Mouse (Mus musculus): ENCODE measurements around the gene Fam117b. TPM values are rescaled to one million over a fixed set of nuclear protein-coding genes. Genes with fewer than 3 reads are reported as not detected.

Fam117b gene
- polyA plus RNA-seq, 1 experiment from 2014 or later = 11.4 TPM

DNA sequence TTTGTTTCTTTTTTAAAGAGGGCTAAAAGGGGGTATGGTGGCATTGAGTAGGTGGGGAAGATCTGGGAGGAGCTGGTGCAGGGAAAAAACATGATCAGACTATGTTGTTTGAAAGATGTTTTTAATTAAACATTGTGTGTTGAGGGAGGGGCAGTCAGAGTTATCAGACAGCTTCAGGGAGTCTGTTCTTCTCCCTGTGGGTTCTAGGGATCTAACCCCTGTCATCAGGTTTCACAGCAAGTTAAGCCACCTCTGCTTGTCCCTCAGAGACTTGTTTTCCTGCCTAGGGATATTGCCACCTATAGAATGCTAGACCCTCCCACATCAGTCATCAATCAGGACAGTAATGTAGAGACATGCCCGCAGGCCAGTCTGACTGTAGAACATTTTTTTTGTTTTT, 28.3 kb downstream of the Fam117b start:
- no peak for ATAC-seq (ENCODE audit: insufficient number of reproducible peaks, insufficient read depth, low FRiP score, low read depth)
- Histone ChIP-seq H3K27me3 (ENCODE audit: control insufficient read depth, insufficient read depth, low read length) (no peaks in the 10 kb centered on the region), H3K9ac (replicated peaks; ENCODE audit: low read depth, low read length) (no peak overlapping the region), H3K36me3 (ENCODE audit: control insufficient read depth, insufficient read depth, low read length) (no peaks in the 10 kb centered on the region), H3K9me3 (ENCODE audit: control insufficient read depth, low read depth, low read length) (no peaks in the 10 kb centered on the region), H3K4me1 (ENCODE audit: control insufficient read depth, insufficient read depth, low read length) (0 out of 2 replicates have a peak, but pooled peaks cover 3% of the 10 kb centered on the region), H3K4me3 (ENCODE audit: low read depth, low read length) (no peak overlapping the region), H3K27ac (ENCODE audit: low read length) (no peak overlapping the region), H3K4me2 (replicated peaks; ENCODE audit: low read depth, low read length) (no peak overlapping the region)
- 96% methylated on average over 1 of the region's 1 CpGs for WGBS

- ATAC-seq (ENCODE audit: insufficient number of reproducible peaks, insufficient read depth, low FRiP score, low read depth) = no peak
- WGBS = 63% methylated on average over 6 of the region's 6 CpGs
- no peak overlapping the region for H3K4me2 ChIP-seq (replicated peaks; ENCODE audit: low read depth, low read length)
- no peaks in the 10 kb centered on the region for H3K9me3 ChIP-seq (ENCODE audit: control insufficient read depth, low read depth, low read length)
- 0 out of 2 replicates have a peak, but pooled peaks cover 3% of the 10 kb centered on the region for H3K4me1 ChIP-seq (ENCODE audit: control insufficient read depth, insufficient read depth, low read length)
- H3K9ac ChIP-seq (replicated peaks; ENCODE audit: low read depth, low read length) = no peak overlapping the region
- H3K27me3 ChIP-seq (ENCODE audit: control insufficient read depth, insufficient read depth, low read length) = no peaks in the 10 kb centered on the region
- H3K4me3 ChIP-seq (ENCODE audit: low read depth, low read length) = no peak overlapping the region
- no peaks in the 10 kb centered on the region for H3K36me3 ChIP-seq (ENCODE audit: control insufficient read depth, insufficient read depth, low read length)
- no peak overlapping the region for H3K27ac ChIP-seq (ENCODE audit: low read length)
Observed at GRCm38 (mm10) chr1:59942057-59942790, 29.4 kb downstream of the Fam117b start.

DNA sequence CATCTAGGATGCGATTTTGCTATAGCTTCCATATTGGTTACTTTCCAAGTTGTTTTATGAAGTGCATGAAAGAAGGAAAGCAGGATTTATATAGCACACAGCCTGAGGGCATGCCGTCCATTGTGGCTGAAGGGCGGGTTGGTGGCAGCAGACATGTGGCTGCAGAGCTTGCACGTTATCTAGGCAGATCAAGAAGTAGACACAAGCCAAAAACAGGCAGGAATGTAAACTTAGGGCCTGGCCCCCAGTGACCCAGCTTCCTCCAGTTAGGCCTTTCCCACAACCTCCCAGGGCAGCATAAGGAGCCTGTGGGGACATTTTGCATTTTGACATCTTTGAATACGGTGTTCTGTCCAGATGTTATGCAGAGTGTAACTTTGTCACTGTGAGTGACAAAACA, 31.0 kb downstream of the Fam117b start:
- Histone ChIP-seq H3K27ac (ENCODE audit: low read length) (no peak overlapping the region), H3K9me3 (ENCODE audit: control insufficient read depth, low read depth, low read length) (no peaks in the 10 kb centered on the region), H3K4me3 (ENCODE audit: low read depth, low read length) (no peak overlapping the region), H3K4me1 (ENCODE audit: control insufficient read depth, insufficient read depth, low read length) (0 out of 2 replicates have a peak, but pooled peaks cover 3% of the 10 kb centered on the region), H3K36me3 (ENCODE audit: control insufficient read depth, insufficient read depth, low read length) (no peaks in the 10 kb centered on the region), H3K9ac (replicated peaks; ENCODE audit: low read depth, low read length) (no peak overlapping the region), H3K27me3 (ENCODE audit: control insufficient read depth, insufficient read depth, low read length) (no peaks in the 10 kb centered on the region), H3K4me2 (replicated peaks; ENCODE audit: low read depth, low read length) (no peak overlapping the region)
- WGBS = 31% methylated on average over 5 of the region's 5 CpGs
- ATAC-seq (ENCODE audit: insufficient number of reproducible peaks, insufficient read depth, low FRiP score, low read depth) = no peak

DNA sequence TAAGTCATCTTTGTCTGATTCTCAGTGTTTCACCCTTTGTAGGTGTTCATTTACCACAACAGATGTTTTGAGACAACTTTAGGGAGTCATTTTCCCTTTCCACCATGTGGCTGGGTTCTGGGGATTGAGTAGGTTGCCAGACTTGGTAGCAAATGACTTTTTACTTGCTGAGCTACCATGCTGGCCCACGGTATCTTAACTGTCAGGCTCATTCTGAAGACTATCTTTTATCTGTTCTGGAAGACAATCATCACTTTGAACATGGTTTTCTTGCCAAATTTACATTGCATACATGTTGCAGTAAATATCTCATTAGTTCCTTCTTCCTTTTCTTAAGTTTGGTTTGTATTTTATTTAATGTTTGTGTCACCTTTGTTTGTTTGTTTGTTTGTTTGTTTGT, 33.2 kb downstream of the Fam117b start:
- Histone ChIP-seq H3K4me2 (replicated peaks; ENCODE audit: low read depth, low read length) (no peak overlapping the region), H3K36me3 (ENCODE audit: control insufficient read depth, insufficient read depth, low read length) (no peaks in the 10 kb centered on the region), H3K27ac (ENCODE audit: low read length) (no peak overlapping the region), H3K4me3 (ENCODE audit: low read depth, low read length) (no peak overlapping the region), H3K9ac (replicated peaks; ENCODE audit: low read depth, low read length) (no peak overlapping the region), H3K4me1 (ENCODE audit: control insufficient read depth, insufficient read depth, low read length) (0 out of 2 replicates have a peak, but pooled peaks cover 3% of the 10 kb centered on the region), H3K9me3 (ENCODE audit: control insufficient read depth, low read depth, low read length) (no peaks in the 10 kb centered on the region), H3K27me3 (ENCODE audit: control insufficient read depth, insufficient read depth, low read length) (no peaks in the 10 kb centered on the region)
- no peak for ATAC-seq (ENCODE audit: insufficient number of reproducible peaks, insufficient read depth, low FRiP score, low read depth)
- 81% methylated on average over 1 of the region's 1 CpGs for WGBS

GRCm38 (mm10) chr1:59947509-59947908, 34.7 kb downstream of the Fam117b start:
- no peaks in the 10 kb centered on the region for H3K9me3 ChIP-seq (ENCODE audit: control insufficient read depth, low read depth, low read length)
- WGBS = 99% methylated on average over 4 of the region's 4 CpGs
- H3K27me3 ChIP-seq (ENCODE audit: control insufficient read depth, insufficient read depth, low read length) = no peaks in the 10 kb centered on the region
- no peak overlapping the region for H3K9ac ChIP-seq (replicated peaks; ENCODE audit: low read depth, low read length)
- H3K27ac ChIP-seq (ENCODE audit: low read length) = no peak overlapping the region
- H3K4me2 ChIP-seq (replicated peaks; ENCODE audit: low read depth, low read length) = no peak overlapping the region
- H3K4me3 ChIP-seq (ENCODE audit: low read depth, low read length) = no peak overlapping the region
- H3K36me3 ChIP-seq (ENCODE audit: control insufficient read depth, insufficient read depth, low read length) = no peaks in the 10 kb centered on the region
- 0 out of 2 replicates have a peak, but pooled peaks cover 3% of the 10 kb centered on the region for H3K4me1 ChIP-seq (ENCODE audit: control insufficient read depth, insufficient read depth, low read length)
- no peak for ATAC-seq (ENCODE audit: insufficient number of reproducible peaks, insufficient read depth, low FRiP score, low read depth)

DNA sequence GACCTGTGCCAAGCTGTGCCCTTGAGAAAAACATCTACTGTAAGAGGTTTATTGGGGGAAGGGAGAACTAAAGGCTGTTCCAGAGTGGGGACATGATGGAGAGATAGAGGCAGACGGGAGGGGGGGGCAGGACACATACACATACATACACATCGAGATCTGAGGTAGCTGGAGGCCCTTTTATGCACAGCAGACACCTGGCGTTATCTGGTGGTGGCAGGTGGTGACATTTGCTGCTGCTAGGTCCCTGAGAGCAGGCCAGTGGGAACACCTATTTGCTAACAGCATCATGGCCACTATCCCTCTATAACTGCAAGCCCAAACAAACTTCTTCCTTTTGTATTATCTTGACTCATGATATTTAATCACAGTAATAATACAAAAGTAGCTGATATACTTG, 44.4 kb downstream of the Fam117b start:
- no peak overlapping the region for H3K9ac ChIP-seq (replicated peaks; ENCODE audit: low read depth, low read length)
- no peaks in the 10 kb centered on the region for H3K9me3 ChIP-seq (ENCODE audit: control insufficient read depth, low read depth, low read length)
- H3K4me3 ChIP-seq (ENCODE audit: low read depth, low read length) = no peak overlapping the region
- no peaks in the 10 kb centered on the region for H3K4me1 ChIP-seq (ENCODE audit: control insufficient read depth, insufficient read depth, low read length)
- 75% methylated on average over 3 of the region's 3 CpGs for WGBS
- H3K27ac ChIP-seq (ENCODE audit: low read length) = no peak overlapping the region
- no peaks in the 10 kb centered on the region for H3K27me3 ChIP-seq (ENCODE audit: control insufficient read depth, insufficient read depth, low read length)
- no peaks in the 10 kb centered on the region for H3K36me3 ChIP-seq (ENCODE audit: control insufficient read depth, insufficient read depth, low read length)
- H3K4me2 ChIP-seq (replicated peaks; ENCODE audit: low read depth, low read length) = no peak overlapping the region
- ATAC-seq (ENCODE audit: insufficient number of reproducible peaks, insufficient read depth, low FRiP score, low read depth) = no peak

DNA sequence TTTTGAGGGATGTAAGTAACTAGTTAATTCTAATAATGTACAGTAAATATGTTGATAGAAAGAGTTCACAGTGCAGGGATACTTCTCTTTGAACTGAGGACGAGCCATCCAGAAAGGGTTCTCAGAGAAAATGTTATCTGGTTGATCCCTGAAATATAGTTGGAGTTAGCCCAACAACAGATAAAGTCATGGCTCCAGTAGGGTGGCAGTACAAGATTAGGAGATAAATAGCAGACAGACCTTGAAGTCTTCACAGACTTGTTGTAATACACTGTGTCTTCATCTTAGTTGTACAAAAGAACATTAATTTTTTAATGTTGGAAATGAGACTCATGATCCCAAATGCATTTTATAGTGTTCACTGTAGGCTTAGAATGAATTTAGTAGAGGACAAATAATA, 47.1 kb downstream of the Fam117b start:
- Histone ChIP-seq H3K9ac (replicated peaks; ENCODE audit: low read depth, low read length) (no peak overlapping the region), H3K4me3 (ENCODE audit: low read depth, low read length) (no peak overlapping the region), H3K27me3 (ENCODE audit: control insufficient read depth, insufficient read depth, low read length) (no peaks in the 10 kb centered on the region), H3K36me3 (ENCODE audit: control insufficient read depth, insufficient read depth, low read length) (no peaks in the 10 kb centered on the region; the same call in 1 of the 2 replicates), H3K4me2 (replicated peaks; ENCODE audit: low read depth, low read length) (no peak overlapping the region), H3K27ac (ENCODE audit: low read length) (no peak overlapping the region), H3K4me1 (ENCODE audit: control insufficient read depth, insufficient read depth, low read length) (no peaks in the 10 kb centered on the region), H3K9me3 (ENCODE audit: control insufficient read depth, low read depth, low read length) (no peaks in the 10 kb centered on the region)
- whole genome bisulfite sequencing = 78% methylated on average over 1 of the region's 1 CpGs
- ATAC-seq (ENCODE audit: insufficient number of reproducible peaks, insufficient read depth, low FRiP score, low read depth) = no peak

DNA sequence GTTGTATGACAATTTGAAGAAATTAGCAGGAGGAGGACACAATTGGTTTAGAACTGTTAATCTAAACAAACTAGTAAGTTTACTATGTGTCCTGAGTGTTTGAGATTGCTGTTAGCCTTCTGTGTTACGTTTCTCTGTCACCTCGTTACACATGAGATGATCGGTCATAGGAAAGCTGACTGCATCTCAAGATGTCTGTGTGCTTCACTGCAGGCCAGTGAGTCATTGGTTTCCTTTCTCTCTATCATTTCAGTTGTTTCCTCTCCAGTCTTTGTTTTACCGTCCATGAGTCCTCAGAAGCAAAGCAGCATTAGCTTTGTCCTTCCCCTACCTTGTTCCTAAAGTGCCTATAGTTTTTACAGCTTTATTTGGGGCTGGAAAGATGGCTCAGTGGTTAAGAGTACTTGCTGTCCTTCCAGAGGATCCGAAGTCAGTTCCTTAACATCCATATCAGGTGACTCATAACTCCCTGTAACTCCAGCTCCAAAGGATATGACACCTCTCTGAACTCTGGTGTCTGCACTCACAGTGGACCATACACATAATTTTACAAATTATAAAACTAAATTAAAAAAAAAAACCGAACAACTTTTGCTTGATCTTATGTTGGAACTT, 53.5 kb downstream of the Fam117b start:
- Histone ChIP-seq H3K4me2 (replicated peaks; ENCODE audit: low read depth, low read length) (no peak overlapping the region), H3K4me1 (ENCODE audit: control insufficient read depth, insufficient read depth, low read length) (no peaks in the 10 kb centered on the region), H3K9ac (replicated peaks; ENCODE audit: low read depth, low read length) (no peak overlapping the region), H3K27me3 (ENCODE audit: control insufficient read depth, insufficient read depth, low read length) (no peaks in the 10 kb centered on the region), H3K9me3 (ENCODE audit: control insufficient read depth, low read depth, low read length) (no peaks in the 10 kb centered on the region), H3K4me3 (ENCODE audit: low read depth, low read length) (no peak overlapping the region), H3K27ac (ENCODE audit: low read length) (no peak overlapping the region), H3K36me3 (ENCODE audit: control insufficient read depth, insufficient read depth, low read length) (peaks cover 7% of the 10 kb centered on the region)
- 76% methylated on average over 6 of the region's 6 CpGs for WGBS
- ATAC-seq (ENCODE audit: insufficient number of reproducible peaks, insufficient read depth, low FRiP score, low read depth) = no peak
